Mouse (Mus musculus): ENCODE measurements around the gene Gm21477. TPM values are rescaled to one million over a fixed set of nuclear protein-coding genes. Genes with fewer than 3 reads are reported as not detected.

The Gm21477 gene
- not detected for polyA plus RNA-seq (2014; fragmentation: Illumina TruSeq; extraction: RNeasy Lipid Tissue Mini Kit (QIAGEN cat#74804); ENCODE audit: low replicate concordance)

DNA sequence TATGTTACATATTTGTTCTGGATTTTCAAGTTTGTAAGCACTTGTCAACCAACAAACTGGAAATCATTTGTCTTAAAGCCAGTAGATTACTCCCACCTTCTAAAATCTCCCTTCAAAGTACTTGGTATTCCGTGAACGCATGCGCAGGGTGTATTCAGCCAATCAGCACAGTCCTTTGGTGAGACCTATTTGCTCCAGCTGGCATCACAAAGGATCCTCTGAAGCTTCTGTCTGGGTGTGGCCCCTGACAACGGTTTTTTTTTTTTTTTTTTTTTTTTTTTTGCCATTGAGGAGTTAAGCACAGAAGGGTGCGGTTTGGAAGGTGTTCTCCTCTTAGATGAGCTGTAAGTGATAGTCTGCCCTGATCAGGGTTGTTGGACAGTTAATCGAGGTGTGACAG lies at the start of gene Gm21477:
TSS of gene Gm21477 (plus strand) at position 301 of the 400 bp plus-strand sequence.

All from small intestine, adult 10 weeks (tissue).